Mouse (Mus musculus) spleen, adult 2 months (tissue): ENCODE measurements around the gene Slc34a2. TPM values are rescaled to one million over a fixed set of nuclear protein-coding genes. Genes with fewer than 3 reads are reported as not detected.

Source experiments
- DNase-seq, 2 experiments: peaks; one replicate each; pipeline versions ENCODE4 v3.0.0 to v3.0.0-alpha.2; 2012 to 2021; ENCODE audit warnings: low spot score in 2 of 2, low read depth in 1 of 2
- H3K27ac ChIP-seq: fragments of 200-500 bp; 2 replicates; pipeline ENCODE4 v1.5.1; 2012; ENCODE audit warnings: low read length, inconsistent platforms; ENCODE audit not compliant: insufficient read depth
- H3K27me3 ChIP-seq: fragments of 200-500 bp; 2 replicates; pipeline ENCODE4 v1.6.1; 2012; ENCODE audit warnings: mild to moderate bottlenecking, moderate library complexity, low read length, inconsistent platforms; ENCODE audit not compliant: control insufficient read depth, insufficient read depth
- H3K36me3 ChIP-seq: fragments of 200-500 bp; 2 replicates; pipeline ENCODE4 v1.6.1; 2012; ENCODE audit warnings: mild to moderate bottlenecking, low read length, inconsistent platforms; ENCODE audit not compliant: control insufficient read depth, insufficient read depth
- H3K4me1 ChIP-seq: fragments of 200-500 bp; 2 replicates; pipeline ENCODE4 v1.6.1; 2011; ENCODE audit warnings: inconsistent platforms; ENCODE audit not compliant: control insufficient read depth, insufficient read depth, insufficient read length
- H3K4me3 ChIP-seq: fragments of 200-500 bp; 2 replicates; pipeline ENCODE4 v1.5.1; 2011; ENCODE audit warnings: mild to moderate bottlenecking, inconsistent platforms; ENCODE audit not compliant: insufficient read depth, insufficient read length; ENCODE audit errors: extremely low read depth
- CTCF ChIP-seq: fragments of 200-500 bp; IDR thresholded peaks from 2 replicates; pipeline ENCODE4 v1.5.1; 2011; ENCODE audit warnings: mild to moderate bottlenecking, inconsistent platforms; ENCODE audit not compliant: insufficient read depth, insufficient read length, insufficient replicate concordance; ENCODE audit errors: extremely low read depth
- POLR2A ChIP-seq: fragments of 200-500 bp; IDR thresholded peaks from 2 replicates; pipeline ENCODE4 v1.6.1; 2011; ENCODE audit warnings: low read depth, low read length, inconsistent platforms
- WGBS: fragments of 180-500 bp; shearing (Covaris S2); methylation state at CpG from one replicate; pipeline ENCODE4 v1.1.7; 2018; 5-methylcytosine and 5-hydroxymethylcytosine counted together
- polyA plus RNA-seq: library from polyadenylated mRNA; depleted of rRNA; stranded (reverse); fragments of >200 nt; gene quantifications from 2 replicates; pipeline ENCODE4 v1.2.3, GENCODE M21; 2012

Gene Slc34a2
- polyA plus RNA-seq, 1 experiment, result not detected

- Histone ChIP-seq H3K27me3 (no peaks in the 10 kb centered on the region; the same call in 1 of the 2 replicates), H3K4me3 (no peak overlapping the region), H3K36me3 (no peaks in the 10 kb centered on the region), H3K27ac (no peak overlapping the region), H3K4me1 (no peaks in the 10 kb centered on the region; the same call in 1 of the 2 replicates)
- DNase-seq, result no peak
- no peak for TF ChIP-seq CTCF
- no peak for TF ChIP-seq POLR2A
- WGBS, result 11% methylated on average over 39 of the region's 39 CpGs
Measured at GRCm38 (mm10) chr5:53049046-53049445, 11.2 kb downstream of the Slc34a2 start.

DNA sequence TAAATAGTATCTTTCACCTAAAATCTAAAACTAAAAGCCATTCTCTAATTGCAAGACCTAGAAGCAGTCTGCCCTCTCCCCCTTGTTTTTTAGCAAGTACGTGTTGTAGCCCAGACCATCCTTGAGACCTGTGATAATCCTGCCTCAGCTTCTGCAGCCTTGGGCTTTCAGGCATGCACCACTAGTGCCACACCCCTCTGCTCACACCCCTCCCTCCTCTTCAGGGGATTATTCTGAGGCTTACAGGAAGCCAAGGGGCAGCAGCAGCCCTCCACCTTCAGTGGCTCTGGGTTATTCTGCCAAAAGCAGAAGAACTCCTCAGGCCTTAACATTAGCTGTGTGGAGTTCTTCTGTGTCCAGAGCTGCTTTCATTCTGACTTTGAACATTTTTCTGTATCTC, 13.1 kb downstream of the Slc34a2 start:
- 65% methylated on average over 1 of the region's 1 CpGs for WGBS
- Histone ChIP-seq H3K27me3 (no peaks in the 10 kb centered on the region; the same call in 1 of the 2 replicates), H3K36me3 (no peaks in the 10 kb centered on the region), H3K4me1 (no peaks in the 10 kb centered on the region; the same call in 1 of the 2 replicates), H3K4me3 (no peak overlapping the region), H3K27ac (no peak overlapping the region)
- TF ChIP-seq CTCF (no peak), POLR2A (no peak)
- no peak for DNase-seq

DNA sequence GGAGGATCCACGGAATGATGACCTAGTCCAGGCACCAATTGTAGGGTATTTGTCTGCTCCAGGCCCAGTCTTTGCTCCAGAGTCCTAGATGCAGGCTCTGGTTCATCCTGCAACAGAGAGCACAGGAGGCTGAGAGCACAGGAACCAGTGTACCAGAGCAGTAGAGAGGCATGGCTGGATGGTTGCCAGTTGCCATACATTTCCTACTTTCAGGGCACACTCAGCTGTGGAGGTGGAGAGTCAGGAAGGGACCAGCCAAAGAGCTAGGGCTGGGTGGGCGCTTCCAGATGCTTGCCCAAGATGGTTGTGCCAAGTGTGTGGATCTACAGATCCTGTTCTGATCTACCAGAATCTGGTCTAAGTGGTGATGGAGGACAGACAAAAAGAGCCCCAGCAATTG, 15.4 kb downstream of the Slc34a2 start:
- DNase-seq, result no peak
- H3K27me3 ChIP-seq, result no peaks in the 10 kb centered on the region; the same call in 1 of the 2 replicates
- H3K4me1 ChIP-seq, result no peaks in the 10 kb centered on the region; the same call in 1 of the 2 replicates
- no peak overlapping the region for H3K27ac ChIP-seq
- H3K4me3 ChIP-seq, result no peak overlapping the region
- WGBS, result 78% methylated on average over 2 of the region's 2 CpGs
- no peaks in the 10 kb centered on the region for H3K36me3 ChIP-seq
- TF ChIP-seq CTCF (no peak), POLR2A (no peak)

DNA sequence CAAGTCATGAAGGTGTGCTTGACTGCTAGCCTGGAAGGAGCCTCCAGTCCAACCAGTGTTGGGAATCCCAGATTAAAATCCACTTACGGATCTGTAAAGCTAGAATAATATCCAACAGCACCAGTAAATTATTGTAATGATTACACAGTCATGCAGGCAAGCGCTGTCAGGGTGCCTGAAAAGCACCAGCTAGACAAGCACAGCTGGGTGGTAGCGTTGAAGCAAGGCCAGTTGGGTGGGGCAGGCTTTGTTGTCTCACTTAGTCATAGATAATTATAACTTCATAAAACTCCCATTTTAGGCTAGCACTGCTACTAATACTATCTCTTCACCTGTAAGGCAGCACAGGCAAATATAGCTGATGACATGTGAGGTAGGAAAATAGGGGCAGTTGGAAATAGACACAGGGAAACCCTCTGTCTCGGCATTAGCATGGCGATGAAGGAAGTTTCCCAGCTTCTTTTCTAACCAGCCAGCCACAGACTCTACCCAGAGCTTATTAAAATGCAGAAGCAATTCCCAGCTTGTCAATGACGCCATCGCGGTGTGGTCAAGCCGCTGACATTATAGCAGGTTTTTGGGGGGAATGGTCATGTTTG, 23.8 kb downstream of the Slc34a2 start:
- no peak for DNase-seq
- Histone ChIP-seq H3K27ac (no peak overlapping the region), H3K4me1 (no peaks in the 10 kb centered on the region), H3K4me3 (no peak overlapping the region), H3K36me3 (no peaks in the 10 kb centered on the region), H3K27me3 (no peaks in the 10 kb centered on the region)
- 93% methylated on average over 9 of the region's 9 CpGs for WGBS
- TF ChIP-seq POLR2A (no peak), CTCF (no peak)

DNA sequence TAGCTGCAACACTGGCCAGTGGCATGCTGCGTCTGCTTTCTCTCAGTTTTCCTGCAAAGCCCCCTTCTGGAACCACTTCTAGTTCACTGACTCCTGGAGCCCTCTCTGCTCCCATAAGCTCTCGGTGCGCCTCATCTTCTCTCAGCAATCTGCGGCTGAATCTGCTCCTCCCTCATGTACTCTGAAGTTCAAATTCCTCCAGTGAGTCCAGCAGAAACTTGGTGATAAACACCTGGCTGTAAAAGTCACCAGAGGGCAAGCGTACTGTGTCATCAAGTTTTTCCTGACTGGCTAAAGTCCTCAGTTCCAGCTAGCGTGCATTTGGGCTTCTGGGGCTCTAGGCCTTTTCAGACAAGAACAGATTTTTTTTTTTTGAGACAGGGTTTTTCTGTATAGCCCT, 36.7 kb downstream of the Slc34a2 start:
- WGBS, result 89% methylated on average over 6 of the region's 6 CpGs
- DNase-seq, result no peak
- no peaks in the 10 kb centered on the region for H3K27me3 ChIP-seq
- no peak overlapping the region for H3K27ac ChIP-seq
- TF ChIP-seq CTCF (no peak), POLR2A (no peak)
- no peak overlapping the region for H3K4me3 ChIP-seq
- H3K4me1 ChIP-seq, result no peaks in the 10 kb centered on the region
- H3K36me3 ChIP-seq, result no peaks in the 10 kb centered on the region

GRCm38 (mm10) chr5:53078453-53078852, 40.6 kb downstream of the Slc34a2 start:
- no peaks in the 10 kb centered on the region for H3K4me1 ChIP-seq
- H3K4me3 ChIP-seq, result no peak overlapping the region
- 69% methylated on average over 4 of the region's 4 CpGs for WGBS
- H3K36me3 ChIP-seq, result no peaks in the 10 kb centered on the region
- H3K27ac ChIP-seq, result no peak overlapping the region
- DNase-seq, result no peak
- H3K27me3 ChIP-seq, result no peaks in the 10 kb centered on the region
- TF ChIP-seq POLR2A (no peak), CTCF (no peak)

DNA sequence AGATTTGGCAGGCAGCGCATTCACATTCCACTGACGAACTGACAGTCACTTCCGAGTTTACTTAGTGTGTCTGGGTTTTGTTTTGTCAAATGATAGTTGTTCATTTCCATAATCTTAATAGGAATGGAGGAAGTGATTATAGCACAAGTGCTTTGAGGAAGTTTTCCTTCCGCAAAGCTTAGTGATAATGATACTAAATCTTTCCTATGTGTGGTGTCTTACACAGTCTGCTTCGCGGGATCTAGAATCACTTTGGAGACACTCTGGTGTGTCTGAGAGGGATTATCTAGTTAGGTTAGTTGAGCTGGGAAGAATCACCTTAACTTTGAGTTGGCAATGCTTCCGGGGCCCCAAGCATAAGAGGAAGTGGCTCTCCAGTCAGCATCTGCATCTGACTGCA, 49.6 kb downstream of the Slc34a2 start:
- no peaks in the 10 kb centered on the region for H3K4me1 ChIP-seq
- DNase-seq, result no peak
- 70% methylated on average over 7 of the region's 7 CpGs for WGBS

More for the DNA sequence above, 49.6 kb downstream of the Slc34a2 start:
- H3K4me3 ChIP-seq, result no peak overlapping the region
- no peaks in the 10 kb centered on the region for H3K27me3 ChIP-seq
- no peak for TF ChIP-seq CTCF
- H3K27ac ChIP-seq, result no peak overlapping the region
- H3K36me3 ChIP-seq, result no peaks in the 10 kb centered on the region
